Mouse (Mus musculus) olfactory bulb, adult 2 months (tissue): ENCODE data around the gene Ss18l1. TPM values are rescaled to one million over a fixed set of nuclear protein-coding genes. Genes with fewer than 3 reads are reported as not detected.

Experiments used
- H3K27ac ChIP-seq: fragments of 200-500 bp; 2 replicates; pipeline ENCODE4 v1.5.1; 2012; ENCODE audit warnings: low read depth, low read length; ENCODE audit not compliant: insufficient read depth
- H3K4me1 ChIP-seq: fragments of 200-500 bp; 2 replicates; pipeline ENCODE4 v1.6.1; 2012; ENCODE audit warnings: low read length; ENCODE audit not compliant: control insufficient read depth, insufficient read depth
- H3K4me3 ChIP-seq: fragments of 200-500 bp; 2 replicates; pipeline ENCODE4 v1.5.1; 2012; ENCODE audit warnings: mild to moderate bottlenecking, low read depth, low read length, moderate library complexity; ENCODE audit not compliant: insufficient read depth
- CTCF ChIP-seq: fragments of 200-500 bp; IDR thresholded peaks from 2 replicates; pipeline ENCODE4 v1.5.1; 2012; ENCODE audit warnings: low read depth, mild to moderate bottlenecking, low read length, moderate library complexity; ENCODE audit not compliant: insufficient read depth
- POLR2A ChIP-seq: fragments of 200-500 bp; IDR thresholded peaks from 2 replicates; pipeline ENCODE4 v1.6.1; 2012; ENCODE audit warnings: mild to moderate bottlenecking, low read depth, low read length, moderate library complexity; ENCODE audit not compliant: insufficient read depth
- WGBS: fragments of 180-500 bp; shearing (Covaris S2); methylation state at CpG from one replicate; pipeline ENCODE4 v1.1.7; 2018; 5-methylcytosine and 5-hydroxymethylcytosine counted together
- polyA plus RNA-seq: library from polyadenylated mRNA; stranded (reverse); fragments of >200 nt; gene quantifications from 2 replicates; pipeline ENCODE4 v1.2.4, GENCODE M21; 2012; ENCODE audit warnings: low replicate concordance; ENCODE audit not compliant: missing spikeins, insufficient read depth, insufficient read length

The Ss18l1 gene
- polyA plus RNA-seq, 1 experiment = not detected

GRCm38 (mm10) chr2:180107081-180107480, 64.8 kb downstream of the Ss18l1 start:
- TF ChIP-seq POLR2A (no peak), CTCF (no peak)
- Histone ChIP-seq H3K4me3 (no peak overlapping the region), H3K27ac (no peak overlapping the region), H3K4me1 (peaks cover 38% of the 10 kb centered on the region)
- WGBS = 79% methylated on average over 4 of the region's 4 CpGs

- Histone ChIP-seq H3K4me3 (no peak overlapping the region), H3K4me1 (peaks cover 27% of the 10 kb centered on the region), H3K27ac (no peak overlapping the region)
- 73% methylated on average over 6 of the region's 6 CpGs for WGBS
- TF ChIP-seq POLR2A (no peak), CTCF (no peak)
These were observed 66.0 kb downstream of the Ss18l1 start for GRCm38 (mm10) chr2:180108285-180108684.

- 50% methylated on average over 17 of the region's 17 CpGs for WGBS
- H3K4me3 ChIP-seq = no peak overlapping the region
- TF ChIP-seq POLR2A = no peak
- TF ChIP-seq CTCF = no peak
- peaks cover 40% of the 10 kb centered on the region for H3K4me1 ChIP-seq
- H3K27ac ChIP-seq = no peak overlapping the region
These were observed 71.9 kb downstream of the Ss18l1 start for GRCm38 (mm10) chr2:180113909-180114890.

GRCm38 (mm10) chr2:180115279-180115678, 73.0 kb downstream of the Ss18l1 start:
- WGBS = 57% methylated on average over 6 of the region's 6 CpGs

GRCm38 (mm10) chr2:180116081-180116493, 73.8 kb downstream of the Ss18l1 start:
- Histone ChIP-seq H3K4me1 (peaks cover 43% of the 10 kb centered on the region), H3K4me3 (no peak overlapping the region), H3K27ac (no peak overlapping the region)
- WGBS = 57% methylated on average over 10 of the region's 10 CpGs
- no peak for TF ChIP-seq POLR2A
- no peak for TF ChIP-seq CTCF

More at GRCm38 (mm10) chr2:180115279-180115678, 73.0 kb downstream of the Ss18l1 start:
- TF ChIP-seq POLR2A (no peak), CTCF (no peak)
- Histone ChIP-seq H3K27ac (no peak overlapping the region), H3K4me3 (no peak overlapping the region), H3K4me1 (peaks cover 43% of the 10 kb centered on the region)

- peaks cover 43% of the 10 kb centered on the region for H3K4me1 ChIP-seq
- WGBS = 79% methylated on average over 8 of the region's 8 CpGs
- no peak for TF ChIP-seq CTCF
- no peak overlapping the region for H3K4me3 ChIP-seq
- H3K27ac ChIP-seq = no peak overlapping the region
These were observed 74.6 kb downstream of the Ss18l1 start for GRCm38 (mm10) chr2:180116741-180117484.

- WGBS = 12% methylated on average over 13 of the region's 13 CpGs
- TF ChIP-seq POLR2A (0 out of 2 replicates have a peak, but pooled peaks have one; percentile 17), CTCF (no peak)
- Histone ChIP-seq H3K27ac (no peak overlapping the region), H3K4me3 (peak overlapping the region; percentile 16; the same call in 1 of the 2 replicates), H3K4me1 (peaks cover 43% of the 10 kb centered on the region)
These were observed 75.3 kb downstream of the Ss18l1 start for GRCm38 (mm10) chr2:180117485-180118194.

- peak; percentile 25; the same call in 1 of the 2 replicates for TF ChIP-seq POLR2A
- TF ChIP-seq CTCF = no peak
- Histone ChIP-seq H3K4me1 (peaks cover 42% of the 10 kb centered on the region), H3K27ac (peak within 1 kb of the TSS; percentile 68), H3K4me3 (peak within 1 kb of the TSS; percentile 94)
- WGBS = 1% methylated on average over 52 of the region's 55 CpGs
These were observed 76.5 kb downstream of the Ss18l1 start, which contains the start of gene Osbpl2 for GRCm38 (mm10) chr2:180118661-180119438. Osbpl2 (plus strand) TSS chr2:180119306.

Other genes with a start within 250 kb of the Ss18l1 start
- gene Taf4, start 65.9 kb upstream of the Ss18l1 start, polyA plus RNA-seq = not detected in 2 replicates
- gene Lsm14b, start 17.5 kb upstream of the Ss18l1 start, polyA plus RNA-seq = 121 and 180 TPM in 2 replicates
- gene Psma7, start 76 bp upstream of the Ss18l1 start, polyA plus RNA-seq = not detected in 2 replicates
- gene Mtg2, start 28.1 kb downstream of the Ss18l1 start, polyA plus RNA-seq = not detected in 2 replicates
- gene Hrh3, start 62.0 kb downstream of the Ss18l1 start, polyA plus RNA-seq = not detected in 2 replicates
- gene Osbpl2, start 76.8 kb downstream of the Ss18l1 start, polyA plus RNA-seq = not detected in 2 replicates
- not detected in 2 replicates for gene Adrm1, start 129.0 kb downstream of the Ss18l1 start, polyA plus RNA-seq
- gene Lama5, start 183.3 kb downstream of the Ss18l1 start, polyA plus RNA-seq = not detected in 2 replicates
- gene Rps21, start 214.9 kb downstream of the Ss18l1 start, polyA plus RNA-seq = 1,119 TPM in 1 of 2 replicates, not detected in the other
- not detected in 2 replicates for gene Cables2, start 231.0 kb downstream of the Ss18l1 start, polyA plus RNA-seq
- not detected in 2 replicates for gene Rbbp8nl, start 247.4 kb downstream of the Ss18l1 start, polyA plus RNA-seq